Mouse (Mus musculus): ENCODE data around the gene Scgb1b12. TPM values are rescaled to one million over a fixed set of nuclear protein-coding genes. Genes with fewer than 3 reads are reported as not detected.
"Not testable (repeated sequence)": the region's sequence is repeated elsewhere in the genome, so short reads cannot be mapped to it uniquely, and the experiment has no call there.

The Scgb1b12 gene
- not detected in 2 replicates for total RNA-seq (2014; fragmentation: Nextera tagmentation)
- total RNA-seq (2017) = not detected in 2 replicates

DNA sequence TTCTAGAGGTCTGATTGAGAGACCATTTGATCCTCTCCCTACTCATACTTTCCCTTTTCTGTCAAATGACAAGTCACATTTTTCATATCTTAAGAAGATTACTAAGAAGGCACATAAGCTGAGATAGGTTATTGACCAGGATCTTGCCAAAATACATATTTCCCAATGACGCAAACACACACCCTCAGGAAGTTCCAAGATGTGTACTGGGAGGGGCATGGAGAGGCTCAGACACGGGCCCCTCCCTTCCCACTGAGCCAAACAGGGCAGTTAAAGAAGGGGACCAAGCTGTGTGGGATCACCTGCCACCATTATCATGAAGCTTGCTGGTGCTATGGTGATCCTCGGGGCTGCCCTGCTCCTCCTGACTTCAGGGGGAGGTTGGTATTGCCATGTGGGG, at the start of gene Scgb1b12:
TSS of gene Scgb1b12 (plus strand) at position 301 of the 400 bp plus-strand sequence.
- not testable (repeated sequence) for ATAC-seq (replicated peaks; ENCODE audit: low FRiP score, low TSS enrichment, poor library complexity, severe bottlenecking)

DNA sequence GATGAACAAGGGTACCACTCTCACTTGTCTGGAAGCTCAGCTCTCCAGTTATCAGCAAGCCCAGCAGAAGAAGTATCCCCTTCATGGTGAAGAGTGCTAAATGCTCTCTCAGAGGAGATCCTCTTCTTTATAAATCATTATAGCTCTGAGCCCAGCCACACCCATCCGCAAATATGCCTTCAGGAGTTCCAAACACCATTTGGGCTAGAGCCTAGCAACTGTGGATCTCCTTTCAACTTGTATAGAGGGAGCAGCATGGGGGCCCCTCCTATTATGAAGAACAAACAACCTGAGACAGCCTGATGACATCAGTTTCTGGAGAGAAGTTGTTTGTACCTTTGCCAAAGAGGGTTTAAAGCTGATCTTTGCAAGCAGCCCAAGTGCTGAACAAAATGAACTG, 6.8 kb upstream of the Scgb1b12 start, which contains the start of gene Scgb2b12:
TSS of gene Scgb2b12 (minus strand) at position 101 of the 400 bp plus-strand sequence.
- ATAC-seq (replicated peaks; ENCODE audit: low FRiP score, low TSS enrichment, poor library complexity, severe bottlenecking) = not testable (repeated sequence)

Other genes starting within 250 kb of the Scgb1b12 start
- gene Scgb1b10, start 233.3 kb upstream of the Scgb1b12 start, total RNA-seq (2014; fragmentation: Nextera tagmentation) = not detected in 2 replicates
- not detected in 2 replicates for gene Scgb1b10, start 233.3 kb upstream of the Scgb1b12 start, total RNA-seq (2017)
- not detected in 2 replicates for gene Scgb2b11, start 123.0 kb upstream of the Scgb1b12 start, total RNA-seq (2014; fragmentation: Nextera tagmentation)
- gene Scgb2b11, start 123.0 kb upstream of the Scgb1b12 start, total RNA-seq (2017) = not detected in 2 replicates
- not detected in 2 replicates for gene Scgb1b11, start 111.3 kb upstream of the Scgb1b12 start, total RNA-seq (2014; fragmentation: Nextera tagmentation)
- not detected in 2 replicates for gene Scgb1b11, start 111.3 kb upstream of the Scgb1b12 start, total RNA-seq (2017)
- gene Scgb2b12, start 6.9 kb upstream of the Scgb1b12 start, total RNA-seq (2014; fragmentation: Nextera tagmentation) = not detected in 2 replicates
- not detected in 2 replicates for gene Scgb2b12, start 6.9 kb upstream of the Scgb1b12 start, total RNA-seq (2017)
- gene Scgb1b29, start 107.4 kb downstream of the Scgb1b12 start, total RNA-seq (2014; fragmentation: Nextera tagmentation) = not detected in 2 replicates
- gene Scgb1b29, start 107.4 kb downstream of the Scgb1b12 start, total RNA-seq (2017) = not detected in 2 replicates

All from megakaryocyte-erythroid progenitor cell, adult 5-6 weeks (primary cell).